In the genomic region with DNA sequence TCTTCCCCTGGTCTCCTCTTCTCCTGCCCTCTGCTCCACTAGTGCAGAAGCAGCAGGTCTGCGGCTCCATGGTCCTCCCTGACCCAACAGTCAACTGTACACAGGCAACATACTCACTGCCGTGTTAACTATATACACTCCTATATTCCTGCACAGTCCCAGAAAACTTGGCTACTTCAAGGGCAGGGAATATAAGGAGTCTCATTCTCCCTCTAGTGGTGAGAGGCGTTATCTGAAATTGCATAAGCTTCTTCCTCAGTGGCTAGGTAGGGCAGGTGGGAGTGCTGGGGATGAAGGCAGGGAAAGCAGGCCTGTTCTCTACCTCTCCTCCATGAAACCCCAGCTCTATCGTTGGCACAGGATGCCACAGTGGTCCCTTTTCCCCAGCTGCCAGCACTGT, we compare ENCODE assay signal across 8 mouse cellular contexts. TPM values are rescaled to one million over a fixed set of nuclear protein-coding genes. Genes with fewer than 3 reads are reported as not detected.
A peak's percentile ranks its signal among the peaks of the same experiment; 100 is the strongest.
DNase-seq lines count a peak whose midpoint lies in the region; ATAC-seq and TF ChIP-seq lines count a peak whose summit lies in the region.

No protein-coding gene starts in this region.

- no peak for TF ChIP-seq EP300 in heart, adult 2 months (IDR thresholded peaks at IDR 0.05; ENCODE audit: insufficient read depth, low read depth, low read length)

- ATAC-seq in forebrain, embryonic 13.5 days, result peak; percentile 53
- ATAC-seq in neural tube, embryonic 13.5 days (ENCODE audit: low read depth), result peak; percentile 41; the same call in 1 of the 2 replicates
- no peak for ATAC-seq in megakaryocyte, adult 5-6 weeks (ENCODE audit: poor library complexity, severe bottlenecking)

- H3K27me3 ChIP-seq in heart, adult 2 months (ENCODE audit: control insufficient read depth, insufficient read depth, low read length), result no peaks in the 10 kb centered on the region
- H3K27me3 ChIP-seq in heart, embryonic 10.5 days (ENCODE audit: insufficient read depth, poor library complexity, severe bottlenecking), result peaks cover 49% of the 10 kb centered on the region
- H3K27me3 ChIP-seq in forebrain, embryonic 13.5 days, result peaks cover 17% of the 10 kb centered on the region
- peaks cover 38% of the 10 kb centered on the region for H3K27me3 ChIP-seq in neural tube, embryonic 13.5 days

- no peak for TF ChIP-seq POLR2A in heart, adult 2 months (IDR thresholded peaks at IDR 0.05; ENCODE audit: insufficient read depth, low read depth, low read length)

- H3K9ac ChIP-seq in heart, adult 2 months (ENCODE audit: low read depth, low read length), result no peak overlapping the region
- H3K9ac ChIP-seq in forebrain, embryonic 13.5 days, result no peak overlapping the region
- no peak overlapping the region for H3K9ac ChIP-seq in neural tube, embryonic 13.5 days

- no peaks in the 10 kb centered on the region for H3K4me1 ChIP-seq in heart, adult 2 months (ENCODE audit: control insufficient read depth, insufficient read depth, low read length)
- peaks cover 6% of the 10 kb centered on the region for H3K4me1 ChIP-seq in heart, embryonic 10.5 days
- H3K4me1 ChIP-seq in forebrain, embryonic 13.5 days, result peaks cover 9% of the 10 kb centered on the region; the same call in 1 of the 2 replicates
- H3K4me1 ChIP-seq in neural tube, embryonic 13.5 days (replicated peaks), result peaks cover 11% of the 10 kb centered on the region

- intact Hi-C loops in heart, adult 2 months (cut with DNase I), result loop anchor here (10.0 kb wide), 1 partner anchor 309 kb away; no protein-coding TSS in a partner anchor

- 24% methylated on average over 4 of the region's 4 CpGs for WGBS in heart, adult 2 months
- WGBS in heart, embryonic 10.5 days, result 29% methylated on average over 4 of the region's 4 CpGs
- WGBS in forebrain, embryonic 13.5 days, result 34% methylated on average over 4 of the region's 4 CpGs
- WGBS in neural tube, embryonic 13.5 days, result 35% methylated on average over 4 of the region's 4 CpGs

- H3K27ac ChIP-seq in heart, adult 2 months, result no peak overlapping the region
- H3K27ac ChIP-seq in heart, embryonic 10.5 days, result no peak overlapping the region
- no peak overlapping the region for H3K27ac ChIP-seq in forebrain, embryonic 13.5 days
- no peak overlapping the region for H3K27ac ChIP-seq in neural tube, embryonic 13.5 days (replicated peaks)

- H3K9me3 ChIP-seq in heart, embryonic 10.5 days, result no peaks in the 10 kb centered on the region
- no peaks in the 10 kb centered on the region for H3K9me3 ChIP-seq in forebrain, embryonic 13.5 days (replicated peaks)
- H3K9me3 ChIP-seq in neural tube, embryonic 13.5 days, result no peaks in the 10 kb centered on the region

- H3K4me2 ChIP-seq in forebrain, embryonic 13.5 days, result no peak overlapping the region
- no peak overlapping the region for H3K4me2 ChIP-seq in neural tube, embryonic 13.5 days

- H3K79me2 ChIP-seq in heart, adult 2 months (replicated peaks; ENCODE audit: control insufficient read depth, insufficient read depth, low read length), result no peaks in the 10 kb centered on the region

- H3K36me3 ChIP-seq in heart, adult 2 months (ENCODE audit: control insufficient read depth, insufficient read depth, low read length), result no peaks in the 10 kb centered on the region
- H3K36me3 ChIP-seq in heart, embryonic 10.5 days, result no peaks in the 10 kb centered on the region
- no peaks in the 10 kb centered on the region for H3K36me3 ChIP-seq in forebrain, embryonic 13.5 days (ENCODE audit: poor library complexity, severe bottlenecking)
- H3K36me3 ChIP-seq in neural tube, embryonic 13.5 days, result no peaks in the 10 kb centered on the region

- peak; percentile 72 for TF ChIP-seq CTCF in heart, adult 2 months (IDR thresholded peaks at IDR 0.05)

- H3K4me3 ChIP-seq in heart, adult 2 months, result no peak overlapping the region
- no peak overlapping the region for H3K4me3 ChIP-seq in heart, embryonic 10.5 days
- H3K4me3 ChIP-seq in forebrain, embryonic 13.5 days, result no peak overlapping the region
- H3K4me3 ChIP-seq in neural tube, embryonic 13.5 days, result no peak overlapping the region

- DNase-seq in heart, adult 2 months, result no peak
- no peak for DNase-seq in heart, embryonic 10.5 days (ENCODE audit: low spot score)
- peak; percentile 39 for DNase-seq in Muller cell, postnatal 12 days (ENCODE audit: inconsistent ontology term)
- DNase-seq in kidney, postnatal 14 days, result peak; percentile 24
- no peak for DNase-seq in T-cell, adult 2 months (ENCODE audit: low spot score)

RNA-seq across cellular contexts. Expression of gene Gabrg3, which starts 2.9 kb away (rescaled TPM):
- total RNA-seq in heart, adult 2 months (2021), result not detected
- under 0.01 and 0.41 TPM in 2 replicates for polyA plus RNA-seq in heart, adult 2 months (2012; rRNA removed)
- 0.21 and 0.30 TPM in 2 replicates for polyA plus RNA-seq in heart, embryonic 10.5 days (2016; fragmentation: Nextera tagmentation; extraction: Ambion mirVana)
- 1.3 and 1.7 TPM in 2 replicates for polyA plus RNA-seq in forebrain, embryonic 13.5 days (2015; fragmentation: Nextera tagmentation; extraction: Ambion mirVana)
- 2.8 and 3.9 TPM in 2 replicates for polyA plus RNA-seq in neural tube, embryonic 13.5 days (2015; fragmentation: Nextera tagmentation; extraction: Ambion mirVana)
- not detected in 2 replicates for total RNA-seq in megakaryocyte, adult 5-6 weeks (2015)
- total RNA-seq in megakaryocyte, adult 5-6 weeks (2017), result not detected in 2 replicates

RNA-seq across cellular contexts. Expression of gene Gabrb3, which starts 35.4 kb away (rescaled TPM):
- under 1 TPM; 0.37 to 0.50 TPM for total RNA-seq in heart, adult 2 months (2021)
- polyA plus RNA-seq in heart, adult 2 months (2012; rRNA removed), result 0.04 and 0.20 TPM in 2 replicates
- polyA plus RNA-seq in heart, embryonic 10.5 days (2016; fragmentation: Nextera tagmentation; extraction: Ambion mirVana), result 0.46 and 0.89 TPM in 2 replicates
- polyA plus RNA-seq in forebrain, embryonic 13.5 days (2015; fragmentation: Nextera tagmentation; extraction: Ambion mirVana), result 16.1 and 18.7 TPM in 2 replicates
- 36.7 and 40.0 TPM in 2 replicates for polyA plus RNA-seq in neural tube, embryonic 13.5 days (2015; fragmentation: Nextera tagmentation; extraction: Ambion mirVana)
- not detected in 2 replicates for total RNA-seq in megakaryocyte, adult 5-6 weeks (2015)
- not detected in 2 replicates for total RNA-seq in megakaryocyte, adult 5-6 weeks (2017)

Comparison
In these comparisons a context has a peak if more than half of its experiments do, and no peak if none do; other contexts are left out.
1. DNase-seq: peak in Muller cell, postnatal 12 days (single experiment) and kidney, postnatal 14 days (single experiment); none in heart, adult 2 months (0 of 2), heart, embryonic 10.5 days (single experiment) and T-cell, adult 2 months (single experiment).